Mouse (Mus musculus) macrophage (primary cell): ENCODE results near the gene Ppt1. TPM values are rescaled to one million over a fixed set of nuclear protein-coding genes. Genes with fewer than 3 reads are reported as not detected.
A peak's percentile ranks its signal among the peaks of the same experiment; 100 is the strongest.
"Not testable (repeated sequence)": the region's sequence is repeated elsewhere in the genome, so short reads cannot be mapped to it uniquely, and the experiment has no call there.

Source experiments
- H3K27ac ChIP-seq: fragments of 350-480 bp; formaldehyde crosslinking; 2 replicates; pipeline ENCODE4 v1.9.0; 2021
- H3K36me3 ChIP-seq: fragments of 350-480 bp; formaldehyde crosslinking; 2 replicates; pipeline ENCODE4 v1.9.0; 2021; ENCODE audit errors: inconsistent target
- H3K4me3 ChIP-seq: fragments of 350-480 bp; formaldehyde crosslinking; 2 replicates; pipeline ENCODE4 v1.9.0; 2021; ENCODE audit errors: inconsistent target
- H3K79me2 ChIP-seq: fragments of 350-480 bp; formaldehyde crosslinking; 2 replicates; pipeline ENCODE4 v1.9.0; 2021; ENCODE audit errors: inconsistent target
- WGBS: methylation state at CpG from one replicate; pipeline ENCODE4 v1.1.7; 2026; ENCODE audit warnings: inconsistent platforms; ENCODE audit not compliant: missing documents; 5-methylcytosine and 5-hydroxymethylcytosine counted together
- polyA plus RNA-seq: library from polyadenylated mRNA; stranded (reverse); fragments of 250-400 nt; gene quantifications from 3 replicates; pipeline ENCODE4 v1.2.4, GENCODE M21; 2018; ENCODE audit warnings: inconsistent platforms
- total RNA-seq, 78 experiments: library from RNA; depleted of rRNA; stranded (reverse); fragments of 250-400 nt; gene quantifications; 1 replicate in 9 of 78; 2 replicates in 24 of 78; 3 replicates in 43 of 78; 4 replicates in 2 of 78; pipeline ENCODE4 v1.2.4; 2018; ENCODE audit warnings: inconsistent platforms in 56 of 78

Ppt1 gene
- 100 to 1,000 TPM in 3 of 26 experiments, 10 to 100 TPM in 23; 14.0 to 115 (median 57.6) TPM for total RNA-seq (2018; cell fraction: chromatin; rRNA removed)
- 100 to 1,000 TPM in 3 of 26 experiments, 10 to 100 TPM in 23; 67.6 to 105 (median 84.7) TPM for total RNA-seq (2018; cell fraction: cytosol; rRNA removed)
- 100 to 1,000 TPM in 5 of 26 experiments, 10 to 100 TPM in 21; 24.1 to 159 (median 86.1) TPM for total RNA-seq (2018; cell fraction: nucleus; rRNA removed)
- polyA plus RNA-seq, result 97.1 to 164 TPM (median 112 TPM) in 3 replicates

GRCm38 (mm10) chr4:122835530-122836402, at the start of gene Ppt1:
Gene Ppt1 (plus strand): TSS chr4:122836242.
- H3K27ac ChIP-seq, result peak within 1 kb of the TSS; percentile 75

GRCm38 (mm10) chr4:122789335-122790089, 46.5 kb upstream of the Ppt1 start:
- H3K27ac ChIP-seq, result no peak overlapping the region
- no peaks in the 10 kb centered on the region for H3K79me2 ChIP-seq
- H3K4me3 ChIP-seq, result no peak overlapping the region
- no peaks in the 10 kb centered on the region for H3K36me3 ChIP-seq
- WGBS, result 69% methylated on average over 4 of the region's 4 CpGs

More at GRCm38 (mm10) chr4:122835530-122836402, at the start of gene Ppt1:
- H3K79me2 ChIP-seq, result peaks cover 48% of the 10 kb centered on the region
- WGBS, result 3% methylated on average over 31 of the region's 31 CpGs
- peaks cover 1% of the 10 kb centered on the region; the same call in 1 of the 2 replicates for H3K36me3 ChIP-seq
- peak within 1 kb of the TSS; percentile 92 for H3K4me3 ChIP-seq

- Histone ChIP-seq H3K27ac (no peak overlapping the region), H3K36me3 (no peaks in the 10 kb centered on the region), H3K79me2 (no peaks in the 10 kb centered on the region), H3K4me3 (no peak overlapping the region)
- WGBS, result 27% methylated on average over 4 of the region's 4 CpGs
These were observed 27.9 kb upstream of the Ppt1 start for GRCm38 (mm10) chr4:122808108-122808507.

- H3K79me2 ChIP-seq, result no peaks in the 10 kb centered on the region
- WGBS, result 11% methylated on average over 1 of the region's 1 CpGs
- H3K4me3 ChIP-seq, result no peak overlapping the region
- H3K36me3 ChIP-seq, result no peaks in the 10 kb centered on the region
- H3K27ac ChIP-seq, result no peak overlapping the region
These were observed 24.9 kb upstream of the Ppt1 start for GRCm38 (mm10) chr4:122811180-122811579.

- H3K79me2 ChIP-seq, result no peaks in the 10 kb centered on the region
- WGBS, result 53% methylated on average over 2 of the region's 2 CpGs
- no peak overlapping the region for H3K4me3 ChIP-seq
- no peaks in the 10 kb centered on the region for H3K36me3 ChIP-seq
- H3K27ac ChIP-seq, result no peak overlapping the region
These were observed 24.2 kb upstream of the Ppt1 start for GRCm38 (mm10) chr4:122811824-122812223.

- WGBS, result 88% methylated on average over 1 of the region's 1 CpGs
- no peak overlapping the region for H3K4me3 ChIP-seq
- H3K27ac ChIP-seq, result no peak overlapping the region
- H3K36me3 ChIP-seq, result no peaks in the 10 kb centered on the region
- no peaks in the 10 kb centered on the region for H3K79me2 ChIP-seq
These were observed 19.8 kb upstream of the Ppt1 start for GRCm38 (mm10) chr4:122816202-122816601.

- WGBS, result 63% methylated on average over 10 of the region's 10 CpGs
- H3K27ac ChIP-seq, H3K36me3 ChIP-seq, H3K79me2 ChIP-seq, H3K4me3 ChIP-seq: not testable (repeated sequence)
These were observed 15.1 kb upstream of the Ppt1 start for GRCm38 (mm10) chr4:122820941-122821340.

GRCm38 (mm10) chr4:122827651-122828050, 8.4 kb upstream of the Ppt1 start:
- Histone ChIP-seq H3K4me3 (no peak overlapping the region), H3K36me3 (no peaks in the 10 kb centered on the region), H3K27ac (no peak overlapping the region), H3K79me2 (no peaks in the 10 kb centered on the region)

GRCm38 (mm10) chr4:122829339-122829738, 6.7 kb upstream of the Ppt1 start:
- no peaks in the 10 kb centered on the region for H3K79me2 ChIP-seq
- 84% methylated on average over 6 of the region's 6 CpGs for WGBS
- H3K27ac ChIP-seq, result no peak overlapping the region
- no peaks in the 10 kb centered on the region for H3K36me3 ChIP-seq
- no peak overlapping the region for H3K4me3 ChIP-seq

- H3K79me2 ChIP-seq, result peaks cover 9% of the 10 kb centered on the region
- no peaks in the 10 kb centered on the region for H3K36me3 ChIP-seq
- 88% methylated on average over 1 of the region's 1 CpGs for WGBS
- no peak overlapping the region for H3K4me3 ChIP-seq
- no peak overlapping the region for H3K27ac ChIP-seq
These were observed 4.2 kb upstream of the Ppt1 start for GRCm38 (mm10) chr4:122831888-122832287.

GRCm38 (mm10) chr4:122836403-122836775, 347 bp downstream of the Ppt1 start:
- Histone ChIP-seq H3K79me2 (peaks cover 54% of the 10 kb centered on the region), H3K36me3 (peaks cover 6% of the 10 kb centered on the region; the same call in 1 of the 2 replicates), H3K27ac (peak overlapping the region; percentile 75), H3K4me3 (peak overlapping the region; percentile 92)
- WGBS, result 0% methylated on average over 6 of the region's 7 CpGs

- 87% methylated on average over 5 of the region's 6 CpGs for WGBS
- H3K27ac ChIP-seq, result no peak overlapping the region
- H3K36me3 ChIP-seq, result peaks cover 15% of the 10 kb centered on the region; the same call in 1 of the 2 replicates
- H3K4me3 ChIP-seq, result 0 out of 2 replicates have a peak overlapping the region, but pooled peaks have one; percentile 92
- peaks cover 63% of the 10 kb centered on the region for H3K79me2 ChIP-seq
These were observed 1.2 kb downstream of the Ppt1 start for GRCm38 (mm10) chr4:122837180-122837730.

- Histone ChIP-seq H3K27ac (peak overlapping the region; percentile 41), H3K36me3 (peaks cover 22% of the 10 kb centered on the region; the same call in 1 of the 2 replicates), H3K79me2 (peaks cover 70% of the 10 kb centered on the region), H3K4me3 (no peak overlapping the region)
- whole genome bisulfite sequencing, result 77% methylated on average over 1 of the region's 2 CpGs
These were observed 2.0 kb downstream of the Ppt1 start for GRCm38 (mm10) chr4:122837994-122838393.

GRCm38 (mm10) chr4:122838416-122838815, 2.4 kb downstream of the Ppt1 start:
- Histone ChIP-seq H3K36me3 (peaks cover 25% of the 10 kb centered on the region; the same call in 1 of the 2 replicates), H3K79me2 (peaks cover 74% of the 10 kb centered on the region), H3K4me3 (no peak overlapping the region), H3K27ac (peak overlapping the region; percentile 41)
- WGBS, result 0% methylated on average over 1 of the region's 1 CpGs
